Comparison of ENCODE assay signal across 8 mouse cellular contexts in the genomic region with DNA sequence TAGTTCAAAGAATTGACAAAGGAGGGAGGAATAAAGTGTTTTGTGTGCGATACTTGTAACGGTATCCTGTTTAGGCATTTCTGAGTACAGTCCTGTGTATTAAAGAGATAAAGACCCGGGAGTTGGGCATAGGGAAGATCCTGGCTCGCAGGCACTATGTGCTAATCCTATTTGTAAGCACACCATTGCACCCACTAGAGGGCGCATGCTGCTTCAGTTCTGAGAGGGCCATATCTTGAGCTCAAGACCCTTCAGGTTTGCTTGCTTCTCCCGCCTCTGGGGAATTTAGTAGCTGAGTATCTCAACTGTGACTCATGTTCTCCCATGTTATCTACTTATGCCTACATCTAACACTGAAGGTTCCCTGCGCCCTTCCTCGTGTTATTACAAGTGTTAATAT. TPM values are rescaled to one million over a fixed set of nuclear protein-coding genes. Genes with fewer than 3 reads are reported as not detected.
A peak's percentile ranks its signal among the peaks of the same experiment; 100 is the strongest.
DNase-seq lines count a peak whose midpoint lies in the region.

No protein-coding gene starts in this region.

- intact Hi-C loops in heart, postnatal 36 days (cut with DNase I): no loop called here

- peak; percentile 45 for DNase-seq in layer of hippocampus, adult 11-12 months (ENCODE audit: low spot score)
- no peak for DNase-seq in layer of hippocampus, adult 9-11 months
- DNase-seq in MN1 (ENCODE audit: low spot score): peak; percentile 16
- peak; percentile 14 for DNase-seq in cerebellum, adult 8-10 months
- DNase-seq in heart, postnatal 36 days: peak; percentile 41 to 55
- peak; percentile 46 to 61 for DNase-seq in lung, adult 18-20 months
- peak; percentile 71 to 83 for DNase-seq in right cerebral cortex, postnatal 10 days (ENCODE audit: low spot score in 2 of 2)
- no peak for DNase-seq in Muller cell, postnatal 12 days (ENCODE audit: inconsistent ontology term)

RNA-seq across cellular contexts. Expression of a gene that starts 36.7 kb away (rescaled TPM):
- total RNA-seq in heart, postnatal 36 days (2021): 1 to 10 TPM in 1 of 2 experiments, under 1 TPM in 1; 0.86 to 1.6 TPM

Comparison
In these comparisons a context has a peak if more than half of its experiments do, and no peak if none do; other contexts are left out.
1. DNase-seq: peak in layer of hippocampus, adult 11-12 months (single experiment), MN1 (single experiment), cerebellum, adult 8-10 months (single experiment), heart, postnatal 36 days (2 of 2), lung, adult 18-20 months (2 of 2) and right cerebral cortex, postnatal 10 days (2 of 2); none in layer of hippocampus, adult 9-11 months (single experiment) and Muller cell, postnatal 12 days (single experiment).